Mouse (Mus musculus) small intestine, adult 2 months (tissue): ENCODE measurements around the gene Fxyd4. TPM values are rescaled to one million over a fixed set of nuclear protein-coding genes. Genes with fewer than 3 reads are reported as not detected.

Experiments
- H3K27ac ChIP-seq: fragments of 200-500 bp; 2 replicates; pipeline ENCODE4 v1.5.1; 2012; ENCODE audit warnings: low read depth, low read length, control low read depth, inconsistent platforms; ENCODE audit not compliant: insufficient read depth
- H3K27me3 ChIP-seq: fragments of 200-500 bp; 2 replicates; pipeline ENCODE4 v1.6.1; 2012; ENCODE audit warnings: mild to moderate bottlenecking, moderate library complexity, low read length, inconsistent platforms; ENCODE audit not compliant: control insufficient read depth, insufficient read depth
- H3K36me3 ChIP-seq: fragments of 200-500 bp; 2 replicates; pipeline ENCODE4 v1.6.1; 2012; ENCODE audit warnings: mild to moderate bottlenecking, low read length, control low read depth, inconsistent platforms; ENCODE audit not compliant: control insufficient read depth, insufficient read depth
- H3K4me1 ChIP-seq: fragments of 200-500 bp; 2 replicates; pipeline ENCODE4 v1.6.1; 2012; ENCODE audit warnings: low read length, inconsistent platforms, mixed read lengths; ENCODE audit not compliant: control insufficient read depth, insufficient read depth, insufficient read length
- H3K4me3 ChIP-seq: fragments of 200-500 bp; 2 replicates; pipeline ENCODE4 v1.5.1; 2012; ENCODE audit warnings: low read depth, mild to moderate bottlenecking, control low read depth, inconsistent platforms, low read length, moderate library complexity
- CTCF ChIP-seq: fragments of 200-500 bp; IDR thresholded peaks from 2 replicates; pipeline ENCODE4 v1.5.1; 2012; ENCODE audit warnings: low read depth, mild to moderate bottlenecking, control low read depth, inconsistent platforms, low read length, moderate library complexity, mixed read lengths; ENCODE audit not compliant: insufficient replicate concordance, insufficient read length; ENCODE audit errors: extremely low read depth
- POLR2A ChIP-seq: fragments of 200-500 bp; IDR thresholded peaks from 2 replicates; pipeline ENCODE4 v1.6.1; 2012; ENCODE audit warnings: low read depth, mild to moderate bottlenecking, control low read depth, inconsistent platforms, low read length, moderate library complexity
- WGBS: fragments of 180-500 bp; shearing (Covaris S2); methylation state at CpG from one replicate; pipeline ENCODE4 v1.1.7; 2018; 5-methylcytosine and 5-hydroxymethylcytosine counted together
- polyA plus RNA-seq: library from polyadenylated mRNA; depleted of rRNA; stranded (reverse); fragments of >200 nt; gene quantifications from 2 replicates; pipeline ENCODE4 v1.2.3, GENCODE M21; 2012; rRNA removed

The Fxyd4 gene
- polyA plus RNA-seq, result not detected in 2 replicates

- Histone ChIP-seq H3K4me1 (no peaks in the 10 kb centered on the region), H3K27ac (no peak within 1 kb of the TSS), H3K36me3 (no peaks in the 10 kb centered on the region), H3K27me3 (no peaks in the 10 kb centered on the region), H3K4me3 (no peak within 1 kb of the TSS)
- no peak for TF ChIP-seq CTCF
- TF ChIP-seq POLR2A, result no peak
- 44% methylated on average over 10 of the region's 10 CpGs for WGBS
Measured at GRCm38 (mm10) chr6:117937222-117937932, at the start of gene Fxyd4. TSS of gene Fxyd4 (minus strand) at chr6:117937692.

GRCm38 (mm10) chr6:117987173-117987572 lies 49.7 kb upstream of the Fxyd4 start:
- H3K27ac ChIP-seq, result no peak overlapping the region
- no peaks in the 10 kb centered on the region for H3K36me3 ChIP-seq
- no peak overlapping the region for H3K4me3 ChIP-seq
- TF ChIP-seq CTCF (no peak), POLR2A (no peak)
- H3K4me1 ChIP-seq, result no peaks in the 10 kb centered on the region
- 50% methylated on average over 5 of the region's 5 CpGs for WGBS
- H3K27me3 ChIP-seq, result no peaks in the 10 kb centered on the region

- Histone ChIP-seq H3K36me3 (no peaks in the 10 kb centered on the region), H3K4me1 (no peaks in the 10 kb centered on the region), H3K27ac (no peak overlapping the region), H3K27me3 (no peaks in the 10 kb centered on the region), H3K4me3 (no peak overlapping the region)
- TF ChIP-seq CTCF (no peak), POLR2A (no peak)
- 25% methylated on average over 9 of the region's 9 CpGs for WGBS
Measured at GRCm38 (mm10) chr6:117966729-117967128, 29.2 kb upstream of the Fxyd4 start.

GRCm38 (mm10) chr6:117963201-117963600 lies 25.7 kb upstream of the Fxyd4 start:
- Histone ChIP-seq H3K4me1 (no peaks in the 10 kb centered on the region), H3K4me3 (no peak overlapping the region), H3K27ac (no peak overlapping the region), H3K36me3 (no peaks in the 10 kb centered on the region), H3K27me3 (no peaks in the 10 kb centered on the region)
- no peak for TF ChIP-seq CTCF
- TF ChIP-seq POLR2A, result no peak
- 77% methylated on average over 3 of the region's 3 CpGs for WGBS

- peaks cover 5% of the 10 kb centered on the region; the same call in 1 of the 2 replicates for H3K4me1 ChIP-seq
- H3K36me3 ChIP-seq, result no peaks in the 10 kb centered on the region
- H3K4me3 ChIP-seq, result no peak overlapping the region
- H3K27me3 ChIP-seq, result no peaks in the 10 kb centered on the region
- WGBS, result 20% methylated on average over 14 of the region's 14 CpGs
- no peak for TF ChIP-seq POLR2A
- TF ChIP-seq CTCF, result no peak
- H3K27ac ChIP-seq, result no peak overlapping the region
Measured at GRCm38 (mm10) chr6:117956851-117957501, 19.5 kb upstream of the Fxyd4 start.

- H3K36me3 ChIP-seq, result no peaks in the 10 kb centered on the region
- H3K4me3 ChIP-seq, result no peak overlapping the region
- peaks cover 5% of the 10 kb centered on the region; the same call in 1 of the 2 replicates for H3K4me1 ChIP-seq
- TF ChIP-seq CTCF, result no peak
- no peaks in the 10 kb centered on the region for H3K27me3 ChIP-seq
- no peak overlapping the region for H3K27ac ChIP-seq
- 44% methylated on average over 6 of the region's 6 CpGs for WGBS
Measured at GRCm38 (mm10) chr6:117956161-117956560, 18.7 kb upstream of the Fxyd4 start.

- no peak overlapping the region for H3K27ac ChIP-seq
- H3K27me3 ChIP-seq, result no peaks in the 10 kb centered on the region
- TF ChIP-seq CTCF, result no peak
- no peak for TF ChIP-seq POLR2A
- H3K4me3 ChIP-seq, result no peak overlapping the region
- 81% methylated on average over 4 of the region's 4 CpGs for WGBS
- H3K36me3 ChIP-seq, result no peaks in the 10 kb centered on the region
- H3K4me1 ChIP-seq, result peaks cover 5% of the 10 kb centered on the region; the same call in 1 of the 2 replicates
Measured at GRCm38 (mm10) chr6:117952330-117952729, 14.8 kb upstream of the Fxyd4 start.
